Mouse (Mus musculus) liver, embryonic 16.5 days (tissue): ENCODE data around the gene Ampd3. TPM values are rescaled to one million over a fixed set of nuclear protein-coding genes. Genes with fewer than 3 reads are reported as not detected.

Source experiments
- ATAC-seq: fragments of 200-750 bp; cut with Nextera tagmentation; 2 replicates; pipeline ENCODE4 v1.8.0; 2017; ENCODE audit warnings: low read depth, mild to moderate bottlenecking, moderate number of reproducible peaks, moderate library complexity
- H3K27ac ChIP-seq: fragments of 300-500 bp; sonication (generic); 2 replicates; pipeline ENCODE4 v1.5.1; 2014; ENCODE audit warnings: mild to moderate bottlenecking, low read length
- H3K27me3 ChIP-seq: fragments of 300-500 bp; sonication (generic); 2 replicates; pipeline ENCODE4 v1.6.1; 2014; ENCODE audit warnings: low read depth, low read length, mixed read lengths; ENCODE audit not compliant: control insufficient read depth, insufficient read depth
- H3K36me3 ChIP-seq: fragments of 300-500 bp; sonication (generic); 2 replicates; pipeline ENCODE4 v1.6.1; 2014; ENCODE audit warnings: mild to moderate bottlenecking; ENCODE audit not compliant: control insufficient read depth, insufficient read depth
- H3K4me1 ChIP-seq: fragments of 300-500 bp; sonication (generic); 2 replicates; pipeline ENCODE4 v1.6.1; 2014; ENCODE audit warnings: low read depth, low read length, mixed read lengths; ENCODE audit not compliant: control insufficient read depth
- H3K4me2 ChIP-seq: fragments of 300-500 bp; sonication (generic); 2 replicates; pipeline ENCODE4 v1.6.1; 2014; ENCODE audit warnings: low read depth, low read length, mixed read lengths
- H3K4me3 ChIP-seq: fragments of 300-500 bp; sonication (generic); 2 replicates; pipeline ENCODE4 v1.5.1; 2014; ENCODE audit warnings: low read depth, mild to moderate bottlenecking, low read length
- H3K9ac ChIP-seq: fragments of 300-500 bp; sonication (generic); 2 replicates; pipeline ENCODE4 v1.6.1; 2014; ENCODE audit warnings: low read depth, low read length
- H3K9me3 ChIP-seq: fragments of 300-500 bp; sonication (generic); replicated peaks from 2 replicates; pipeline ENCODE4 v1.6.1; 2016; ENCODE audit warnings: low read length; ENCODE audit not compliant: control insufficient read depth
- WGBS: fragments of 180-500 bp; shearing (Covaris S2); extraction: QIAGEN DNeasy Blood & Tissue Kit; methylation state at CpG from one replicate; pipeline ENCODE4 v1.1.7; 2014; ENCODE audit not compliant: insufficient replicate concordance; 5-methylcytosine and 5-hydroxymethylcytosine counted together
- polyA plus RNA-seq: library from polyadenylated mRNA; unstranded; fragments of >200 nt; fragmentation: Nextera tagmentation; extraction: Ambion mirVana; gene quantifications from 2 replicates; pipeline ENCODE4 v1.2.1, GENCODE M21; 2015

Gene Ampd3
- polyA plus RNA-seq, 1 experiment from 2014 or later, result 34.4 TPM

- ATAC-seq, result no peak
- WGBS, result 73% methylated on average over 10 of the region's 10 CpGs
- Histone ChIP-seq H3K9me3 (no peaks in the 10 kb centered on the region), H3K9ac (no peak overlapping the region), H3K4me3 (no peak overlapping the region), H3K27me3 (no peaks in the 10 kb centered on the region), H3K4me1 (peaks cover 54% of the 10 kb centered on the region), H3K36me3 (peaks cover 12% of the 10 kb centered on the region), H3K4me2 (no peak overlapping the region), H3K27ac (no peak overlapping the region)
Measured at GRCm38 (mm10) chr7:110782845-110783478, 15.0 kb downstream of the Ampd3 start.

- peaks cover 21% of the 10 kb centered on the region for H3K36me3 ChIP-seq
- WGBS, result 79% methylated on average over 8 of the region's 8 CpGs
- no peak for ATAC-seq
- H3K27ac ChIP-seq, result no peak overlapping the region
- no peaks in the 10 kb centered on the region for H3K27me3 ChIP-seq
- no peak overlapping the region for H3K4me2 ChIP-seq
- H3K4me1 ChIP-seq, result peaks cover 35% of the 10 kb centered on the region
- no peak overlapping the region for H3K9ac ChIP-seq
- no peaks in the 10 kb centered on the region for H3K9me3 ChIP-seq
- no peak overlapping the region for H3K4me3 ChIP-seq
Measured at GRCm38 (mm10) chr7:110784965-110785364, 17.0 kb downstream of the Ampd3 start.

- no peaks in the 10 kb centered on the region for H3K27me3 ChIP-seq
- 78% methylated on average over 3 of the region's 3 CpGs for WGBS
- H3K9ac ChIP-seq, result no peak overlapping the region
- H3K9me3 ChIP-seq, result no peaks in the 10 kb centered on the region
- peaks cover 24% of the 10 kb centered on the region for H3K36me3 ChIP-seq
- H3K4me2 ChIP-seq, result no peak overlapping the region
- no peak for ATAC-seq
- H3K4me1 ChIP-seq, result peaks cover 27% of the 10 kb centered on the region
- H3K27ac ChIP-seq, result no peak overlapping the region
- no peak overlapping the region for H3K4me3 ChIP-seq
Measured at GRCm38 (mm10) chr7:110785741-110786146, 17.7 kb downstream of the Ampd3 start.

GRCm38 (mm10) chr7:110787310-110787709 is 19.3 kb downstream of the Ampd3 start:
- Histone ChIP-seq H3K36me3 (peaks cover 37% of the 10 kb centered on the region), H3K9me3 (no peaks in the 10 kb centered on the region), H3K4me1 (peaks cover 12% of the 10 kb centered on the region), H3K4me3 (no peak overlapping the region), H3K4me2 (no peak overlapping the region), H3K27ac (no peak overlapping the region), H3K9ac (no peak overlapping the region), H3K27me3 (no peaks in the 10 kb centered on the region)
- no peak for ATAC-seq
- WGBS, result 70% methylated on average over 6 of the region's 6 CpGs

GRCm38 (mm10) chr7:110790878-110791277 is 22.9 kb downstream of the Ampd3 start:
- H3K27me3 ChIP-seq, result no peaks in the 10 kb centered on the region
- H3K4me3 ChIP-seq, result no peak overlapping the region
- no peak for ATAC-seq
- peaks cover 53% of the 10 kb centered on the region for H3K36me3 ChIP-seq
- WGBS, result 76% methylated on average over 8 of the region's 8 CpGs
- H3K9ac ChIP-seq, result no peak overlapping the region
- H3K4me2 ChIP-seq, result no peak overlapping the region
- no peak overlapping the region for H3K27ac ChIP-seq
- H3K9me3 ChIP-seq, result no peaks in the 10 kb centered on the region
- H3K4me1 ChIP-seq, result peaks cover under 1% of the 10 kb centered on the region; the same call in 1 of the 2 replicates

GRCm38 (mm10) chr7:110792201-110792600 is 24.2 kb downstream of the Ampd3 start:
- H3K4me1 ChIP-seq, result peaks cover 4% of the 10 kb centered on the region
- no peaks in the 10 kb centered on the region for H3K27me3 ChIP-seq
- H3K36me3 ChIP-seq, result peaks cover 60% of the 10 kb centered on the region
- no peak overlapping the region for H3K4me3 ChIP-seq
- no peak overlapping the region for H3K27ac ChIP-seq
- H3K4me2 ChIP-seq, result no peak overlapping the region
- no peaks in the 10 kb centered on the region for H3K9me3 ChIP-seq
- 92% methylated on average over 5 of the region's 5 CpGs for WGBS
- no peak for ATAC-seq
- H3K9ac ChIP-seq, result no peak overlapping the region

GRCm38 (mm10) chr7:110792834-110793233 is 24.8 kb downstream of the Ampd3 start:
- no peak for ATAC-seq
- Histone ChIP-seq H3K27me3 (no peaks in the 10 kb centered on the region), H3K4me2 (no peak overlapping the region), H3K27ac (no peak overlapping the region), H3K36me3 (peaks cover 55% of the 10 kb centered on the region), H3K9me3 (no peaks in the 10 kb centered on the region), H3K9ac (no peak overlapping the region), H3K4me3 (no peak overlapping the region), H3K4me1 (peaks cover 4% of the 10 kb centered on the region)
- 91% methylated on average over 2 of the region's 2 CpGs for WGBS

- H3K27ac ChIP-seq, result no peak overlapping the region
- peaks cover 4% of the 10 kb centered on the region for H3K4me1 ChIP-seq
- H3K36me3 ChIP-seq, result peaks cover 52% of the 10 kb centered on the region
- WGBS, result 87% methylated on average over 4 of the region's 4 CpGs
- ATAC-seq, result no peak
- H3K4me3 ChIP-seq, result no peak overlapping the region
- no peaks in the 10 kb centered on the region for H3K27me3 ChIP-seq
- no peaks in the 10 kb centered on the region for H3K9me3 ChIP-seq
- no peak overlapping the region for H3K4me2 ChIP-seq
- H3K9ac ChIP-seq, result no peak overlapping the region
Measured at GRCm38 (mm10) chr7:110794722-110795121, 26.7 kb downstream of the Ampd3 start.

GRCm38 (mm10) chr7:110796367-110797051 is 28.5 kb downstream of the Ampd3 start:
- H3K4me2 ChIP-seq, result no peak overlapping the region
- no peak overlapping the region for H3K9ac ChIP-seq
- H3K27me3 ChIP-seq, result no peaks in the 10 kb centered on the region
- H3K27ac ChIP-seq, result no peak overlapping the region
- ATAC-seq, result peak; percentile 53
- peaks cover 48% of the 10 kb centered on the region for H3K36me3 ChIP-seq
- H3K4me1 ChIP-seq, result peaks cover 4% of the 10 kb centered on the region
- H3K4me3 ChIP-seq, result no peak overlapping the region
- 34% methylated on average over 12 of the region's 12 CpGs for WGBS
- no peaks in the 10 kb centered on the region for H3K9me3 ChIP-seq
